Mouse (Mus musculus) heart, postnatal 36 days (tissue): Measurements from ENCODE around the gene Nt5dc2. TPM values are rescaled to one million over a fixed set of nuclear protein-coding genes. Genes with fewer than 3 reads are reported as not detected.

ENCODE experiments used
- DNase-seq, 2 experiments: peaks; one replicate each; pipeline ENCODE4 v3.0.0; 2021 to 2022
- intact Hi-C: fragments of 180-260 bp; cut with DNase I; formaldehyde crosslinking; loops from one replicate; pipeline ENCODE4 v1.15.1; 2025
- total RNA-seq, 2 experiments: library from RNA; stranded (reverse); gene quantifications; 2 replicates each; pipeline ENCODE4 v1.2.3; 2021

The Nt5dc2 gene
- 10 to 100 TPM; 19.5 to 19.9 TPM for total RNA-seq

- DNase-seq = peak; percentile 88 to 90
Measured at GRCm38 (mm10) chr14:31130236-31131220, at the start of gene Nt5dc2. Gene Nt5dc2 (plus strand): TSS chr14:31131053.

GRCm38 (mm10) chr14:31081147-31081546 lies 49.7 kb upstream of the Nt5dc2 start:
- no peak for DNase-seq
- intact Hi-C loops = no loop called here

More at GRCm38 (mm10) chr14:31130236-31131220, at the start of gene Nt5dc2:
- intact Hi-C loops = loop anchor here (2.0 kb wide), 1 partner anchor 64 kb away; no protein-coding TSS in a partner anchor

GRCm38 (mm10) chr14:31087433-31087832 lies 43.4 kb upstream of the Nt5dc2 start:
- DNase-seq = no peak
- intact Hi-C loops = no loop called here

GRCm38 (mm10) chr14:31088515-31088914 lies 42.3 kb upstream of the Nt5dc2 start:
- DNase-seq = no peak
- intact Hi-C loops = no loop called here

- intact Hi-C loops = no loop called here
- DNase-seq = no peak
Measured at GRCm38 (mm10) chr14:31089918-31090317, 40.9 kb upstream of the Nt5dc2 start.

- intact Hi-C loops = no loop called here
- DNase-seq = no peak
Measured at GRCm38 (mm10) chr14:31105156-31105555, 25.7 kb upstream of the Nt5dc2 start.

GRCm38 (mm10) chr14:31110613-31111012 lies 20.2 kb upstream of the Nt5dc2 start:
- intact Hi-C loops = no loop called here
- no peak for DNase-seq

- DNase-seq = no peak
- intact Hi-C loops = no loop called here
Measured at GRCm38 (mm10) chr14:31112187-31112586, 18.7 kb upstream of the Nt5dc2 start.

- intact Hi-C loops = no loop called here
- DNase-seq = no peak
Measured at GRCm38 (mm10) chr14:31114011-31114410, 16.8 kb upstream of the Nt5dc2 start.

- intact Hi-C loops = no loop called here
- no peak for DNase-seq
Measured at GRCm38 (mm10) chr14:31115522-31115921, 15.3 kb upstream of the Nt5dc2 start.

- intact Hi-C loops = no loop called here
- no peak for DNase-seq
Measured at GRCm38 (mm10) chr14:31125106-31126075, 5.5 kb upstream of the Nt5dc2 start.

- DNase-seq = no peak
- intact Hi-C loops = no loop called here
Measured at GRCm38 (mm10) chr14:31126826-31127225, 4.0 kb upstream of the Nt5dc2 start.

- intact Hi-C loops = no loop called here
- DNase-seq = peak; percentile 51 to 74
Measured at GRCm38 (mm10) chr14:31128101-31128825, 2.6 kb upstream of the Nt5dc2 start.

- intact Hi-C loops = no loop called here
- peak; percentile 92 to 93 for DNase-seq
Measured at GRCm38 (mm10) chr14:31128826-31129219, 2.0 kb upstream of the Nt5dc2 start, which contains the start of gene Smim4. Gene Smim4 (minus strand): TSS chr14:31128956.

GRCm38 (mm10) chr14:31129326-31130235 lies 1.3 kb upstream of the Nt5dc2 start:
- intact Hi-C loops = loop anchor here (2.0 kb wide), 1 partner anchor 65 kb away; no protein-coding TSS in a partner anchor

GRCm38 (mm10) chr14:31131272-31131821 lies 494 bp downstream of the Nt5dc2 start:
- peak in 1 of 2 experiments; percentile 37 for DNase-seq
- intact Hi-C loops = loop anchor here (2.0 kb wide), 1 partner anchor 63 kb away; no protein-coding TSS in a partner anchor

More at GRCm38 (mm10) chr14:31129326-31130235, 1.3 kb upstream of the Nt5dc2 start:
- no peak for DNase-seq

GRCm38 (mm10) chr14:31132031-31132430 lies 1.2 kb downstream of the Nt5dc2 start:
- DNase-seq = no peak
- intact Hi-C loops = no loop called here

- DNase-seq = no peak
- intact Hi-C loops = no loop called here
Measured at GRCm38 (mm10) chr14:31132491-31132975, 1.7 kb downstream of the Nt5dc2 start.
